Comparison of ENCODE assay signal across 8 mouse cellular contexts in the genomic region with DNA sequence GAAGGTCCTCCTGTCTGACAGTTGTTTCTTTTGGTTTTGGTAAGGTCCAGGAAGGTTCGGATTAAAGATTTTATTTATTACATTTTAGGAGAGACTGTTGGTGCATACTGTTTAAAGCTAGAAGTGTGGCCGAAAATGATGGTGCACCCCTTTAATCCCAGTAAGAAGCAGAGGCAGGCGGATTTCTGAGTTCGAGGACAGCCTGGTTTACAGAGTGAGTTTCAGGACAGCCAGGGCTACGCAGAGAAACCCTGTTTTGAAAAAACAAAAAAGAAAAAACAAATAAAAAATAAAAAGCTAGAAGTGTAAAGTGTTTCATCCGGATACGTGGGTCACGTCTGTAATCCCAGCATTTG. TPM values are rescaled to one million over a fixed set of nuclear protein-coding genes. Genes with fewer than 3 reads are reported as not detected.
DNase-seq lines count a peak whose midpoint lies in the region; ATAC-seq and TF ChIP-seq lines count a peak whose summit lies in the region.

No protein-coding gene starts in this region.

- dilution Hi-C loops in CH12.LX (cut with MboI; ENCODE audit: extremely low pct_ligation_motif_present, extremely low pct_unique_long_range_greater_than_20kb, low sequenced_read_pairs): no loop called here

- 36% methylated on average over 8 of the region's 8 CpGs for WGBS in forebrain, embryonic 15.5 days
- WGBS in liver, postnatal 0 days (ENCODE audit: insufficient replicate concordance): 26% methylated on average over 8 of the region's 8 CpGs

- peaks cover 0 to 5% of the 10 kb centered on the region in 2 experiments; a peak in 1 of 4 replicates for H3K4me1 ChIP-seq in CH12.LX (ENCODE audit: control insufficient read depth in 1 of 2, insufficient read depth in 2 of 2)
- peaks cover 8% of the 10 kb centered on the region for H3K4me1 ChIP-seq in forebrain, embryonic 15.5 days
- H3K4me1 ChIP-seq in liver, postnatal 0 days (ENCODE audit: insufficient read depth): peaks cover 3% of the 10 kb centered on the region; the same call in 1 of the 2 replicates

- peak overlapping the region; percentile 84 for H3K4me3 ChIP-seq in gastrocnemius, adult 2 months
- H3K4me3 ChIP-seq in CH12.LX (replicated peaks in 1 of 3; ENCODE audit: low read depth in 2 of 3, low read length in 2 of 3, poor library complexity in 1 of 3): peak overlapping the region; percentile 47 to 58 (median 57)
- peak overlapping the region; percentile 70 for H3K4me3 ChIP-seq in forebrain, embryonic 15.5 days
- H3K4me3 ChIP-seq in liver, postnatal 0 days (ENCODE audit: low read depth, low read length): peak overlapping the region; percentile 70

- no peak; the same call in 1 of the 2 replicates for ATAC-seq in forebrain, embryonic 15.5 days (replicated peaks)
- peak; percentile 51 for ATAC-seq in liver, postnatal 0 days

- no peak for TF ChIP-seq CTCF in gastrocnemius, adult 2 months (IDR thresholded peaks at IDR 0.05)
- TF ChIP-seq CTCF in CH12.LX (conservative IDR thresholded peaks at IDR 0.05 in 1 of 2, IDR thresholded peaks at IDR 0.05 in 1 of 2; ENCODE audit: low read depth in 2 of 2, low read length in 2 of 2): no peak
- no peak for TF ChIP-seq CTCF in liver, postnatal 0 days (IDR thresholded peaks at IDR 0.05; ENCODE audit: low read depth)

- intact Hi-C loops in gastrocnemius, adult 2 months (cut with DNase I): no loop called here

- no peaks in the 10 kb centered on the region for H3K9me3 ChIP-seq in CH12.LX (replicated peaks; ENCODE audit: low read length)
- no peaks in the 10 kb centered on the region for H3K9me3 ChIP-seq in forebrain, embryonic 15.5 days
- H3K9me3 ChIP-seq in liver, postnatal 0 days (ENCODE audit: low read length): no peaks in the 10 kb centered on the region

- peaks cover 12% of the 10 kb centered on the region in 2 experiments for H3K36me3 ChIP-seq in CH12.LX (replicated peaks in 1 of 2; ENCODE audit: control insufficient read depth in 1 of 2, insufficient read depth in 1 of 2, low read length in 1 of 2)
- H3K36me3 ChIP-seq in forebrain, embryonic 15.5 days: no peaks in the 10 kb centered on the region
- no peaks in the 10 kb centered on the region for H3K36me3 ChIP-seq in liver, postnatal 0 days (replicated peaks; ENCODE audit: insufficient read depth, low read length)

- TF ChIP-seq POLR2A in CH12.LX (IDR thresholded peaks at IDR 0.05; ENCODE audit: low read depth, low read length): no peak; the same call in 1 of the 2 replicates

- no peak for TF ChIP-seq EP300 in CH12.LX (IDR thresholded peaks at IDR 0.05; ENCODE audit: low read length)
- peak; percentile 39; the same call in 1 of the 2 replicates for TF ChIP-seq EP300 in liver, postnatal 0 days (IDR thresholded peaks at IDR 0.05; ENCODE audit: low read depth)

- TF ChIP-seq RAD21 in CH12.LX (IDR thresholded peaks at IDR 0.05; ENCODE audit: low read depth, low read length): no peak

- in situ Hi-C loops in CH12.LX (cut with MboI; ENCODE audit: low pct_ligation_motif_present, low pct_unique_long_range_greater_than_20kb, low sequenced_read_pairs): no loop called here

- peak overlapping the region; percentile 86 for H3K27ac ChIP-seq in gastrocnemius, adult 2 months
- no peak overlapping the region for H3K27ac ChIP-seq in CH12.LX (ENCODE audit: insufficient read depth, low read depth)
- peak overlapping the region; percentile 80 for H3K27ac ChIP-seq in forebrain, embryonic 15.5 days (replicated peaks)
- peak overlapping the region; percentile 77 for H3K27ac ChIP-seq in liver, postnatal 0 days (ENCODE audit: low read depth)

- peak overlapping the region; percentile 86 for H3K9ac ChIP-seq in CH12.LX (ENCODE audit: insufficient read depth, low read depth)
- peak overlapping the region; percentile 66 for H3K9ac ChIP-seq in forebrain, embryonic 15.5 days (replicated peaks)
- H3K9ac ChIP-seq in liver, postnatal 0 days (replicated peaks): peak overlapping the region; percentile 76

- H3K79me2 ChIP-seq in CH12.LX (replicated peaks; ENCODE audit: control insufficient read depth, extremely low read depth, insufficient read depth, poor library complexity, severe bottlenecking): peaks cover 9% of the 10 kb centered on the region; the same call in 1 of the 2 replicates

- H3K27me3 ChIP-seq in CH12.LX (replicated peaks): no peaks in the 10 kb centered on the region
- H3K27me3 ChIP-seq in forebrain, embryonic 15.5 days: no peaks in the 10 kb centered on the region
- no peaks in the 10 kb centered on the region for H3K27me3 ChIP-seq in liver, postnatal 0 days (ENCODE audit: insufficient read depth, low read length)

- peak; percentile 43 for DNase-seq in gastrocnemius, adult 2 months
- DNase-seq in gastrocnemius, adult 8-10 months (ENCODE audit: low spot score in 2 of 2): no peak
- DNase-seq in CH12.LX (ENCODE audit: extremely low read depth): no peak
- DNase-seq in liver, postnatal 0 days: no peak
- DNase-seq in ovary, postnatal 14 days (ENCODE audit: low spot score): no peak
- DNase-seq in layer of hippocampus, postnatal 10 days (ENCODE audit: low spot score in 2 of 2): no peak
- no peak for DNase-seq in yolk sac, embryonic 10.5 days (ENCODE audit: low spot score)

- H3K4me2 ChIP-seq in CH12.LX (ENCODE audit: insufficient read depth, low read depth, poor library complexity, severe bottlenecking): peak overlapping the region; percentile 55
- H3K4me2 ChIP-seq in forebrain, embryonic 15.5 days (replicated peaks): peak overlapping the region; percentile 73
- peak overlapping the region; percentile 74 for H3K4me2 ChIP-seq in liver, postnatal 0 days (ENCODE audit: low read depth, low read length)

TF ChIP-seq in CH12.LX, 34 proteins besides CTCF, POLR2A, EP300 and RAD21:
- no peak for TF ChIP-seq TBP (conservative IDR thresholded peaks at IDR 0.05; ENCODE audit: low read depth, low read length)
- TF ChIP-seq HCFC1 (IDR thresholded peaks at IDR 0.05; ENCODE audit: low read depth, low read length): no peak
- no peak for TF ChIP-seq IRF4 (IDR thresholded peaks at IDR 0.05; ENCODE audit: low read depth, low read length)
- TF ChIP-seq MEF2A (IDR thresholded peaks at IDR 0.05; ENCODE audit: borderline replicate concordance, low read depth, low read length): no peak

RNA-seq across cellular contexts. Expression of a gene that starts 0.3 kb away (rescaled TPM):
- 10 to 100 TPM; 24.2 to 27.6 TPM for total RNA-seq in gastrocnemius, adult 2 months (2021)
- total RNA-seq in gastrocnemius, adult 8-10 months (2022): 10 to 100 TPM; 18.7 to 27.0 (median 23.0) TPM
- 15.6 and 17.3 TPM in 2 replicates for total RNA-seq in CH12.LX (2012; rRNA removed)
- 24.3 TPM in 2 replicates for total RNA-seq in CH12.LX (2014; rRNA removed)
- 29.7 and 33.2 TPM in 2 replicates for polyA plus RNA-seq in CH12.LX (2012; ENCODE audit: insufficient read length, low read depth)
- polyA plus RNA-seq in forebrain, embryonic 15.5 days (2015; fragmentation: Nextera tagmentation; extraction: Ambion mirVana): 69.9 and 73.1 TPM in 2 replicates
- 13.2 and 13.9 TPM in 2 replicates for polyA plus RNA-seq in liver, postnatal 0 days (2015; fragmentation: Nextera tagmentation; extraction: Ambion mirVana)
- total RNA-seq in layer of hippocampus, postnatal 10 days (2021): 10 to 100 TPM; 33.0 to 38.7 TPM

RNA-seq across cellular contexts. Expression of a gene that starts 17.6 kb away (rescaled TPM):
- not detected for total RNA-seq in gastrocnemius, adult 2 months (2021)
- not detected for total RNA-seq in gastrocnemius, adult 8-10 months (2022)
- 0.89 and 1.0 TPM in 2 replicates for total RNA-seq in CH12.LX (2012; rRNA removed)
- 0.17 TPM in 1 of 2 replicates, not detected in the other for total RNA-seq in CH12.LX (2014; rRNA removed)
- polyA plus RNA-seq in CH12.LX (2012; ENCODE audit: insufficient read length, low read depth): 0.29 and 1.2 TPM in 2 replicates
- polyA plus RNA-seq in forebrain, embryonic 15.5 days (2015; fragmentation: Nextera tagmentation; extraction: Ambion mirVana): 1.3 and 1.6 TPM in 2 replicates
- polyA plus RNA-seq in liver, postnatal 0 days (2015; fragmentation: Nextera tagmentation; extraction: Ambion mirVana): not detected in 2 replicates
- total RNA-seq in layer of hippocampus, postnatal 10 days (2021): 1 to 10 TPM; 2.0 to 2.2 TPM

RNA-seq across cellular contexts. Expression of a gene that starts 21.1 kb away (rescaled TPM):
- 10 to 100 TPM; 21.0 to 21.7 TPM for total RNA-seq in gastrocnemius, adult 2 months (2021)
- 10 to 100 TPM; 11.3 to 27.6 (median 16.6) TPM for total RNA-seq in gastrocnemius, adult 8-10 months (2022)
- total RNA-seq in CH12.LX (2012; rRNA removed): 15.4 and 23.2 TPM in 2 replicates
- total RNA-seq in CH12.LX (2014; rRNA removed): 11.7 and 13.3 TPM in 2 replicates
- 119 and 174 TPM in 2 replicates for polyA plus RNA-seq in CH12.LX (2012; ENCODE audit: insufficient read length, low read depth)
- polyA plus RNA-seq in forebrain, embryonic 15.5 days (2015; fragmentation: Nextera tagmentation; extraction: Ambion mirVana): 112 TPM in 2 replicates
- 54.3 and 56.0 TPM in 2 replicates for polyA plus RNA-seq in liver, postnatal 0 days (2015; fragmentation: Nextera tagmentation; extraction: Ambion mirVana)
- 10 to 100 TPM; 37.3 to 38.4 TPM for total RNA-seq in layer of hippocampus, postnatal 10 days (2021)

RNA-seq across cellular contexts. Expression of a gene that starts 25.2 kb away (rescaled TPM):
- 100 to 1,000 TPM; 286 to 358 TPM for total RNA-seq in gastrocnemius, adult 2 months (2021)
- 100 to 1,000 TPM; 236 to 312 (median 279) TPM for total RNA-seq in gastrocnemius, adult 8-10 months (2022)
- total RNA-seq in CH12.LX (2012; rRNA removed): 164 and 189 TPM in 2 replicates
- total RNA-seq in CH12.LX (2014; rRNA removed): 116 TPM in 2 replicates
- 222 and 255 TPM in 2 replicates for polyA plus RNA-seq in CH12.LX (2012; ENCODE audit: insufficient read length, low read depth)
- polyA plus RNA-seq in forebrain, embryonic 15.5 days (2015; fragmentation: Nextera tagmentation; extraction: Ambion mirVana): 330 and 368 TPM in 2 replicates
- polyA plus RNA-seq in liver, postnatal 0 days (2015; fragmentation: Nextera tagmentation; extraction: Ambion mirVana): 264 and 266 TPM in 2 replicates
- 100 to 1,000 TPM; 158 to 189 TPM for total RNA-seq in layer of hippocampus, postnatal 10 days (2021)

RNA-seq across cellular contexts. Expression of a gene that starts 30.1 kb away (rescaled TPM):
- total RNA-seq in gastrocnemius, adult 2 months (2021): not detected
- total RNA-seq in gastrocnemius, adult 8-10 months (2022): not detected
- total RNA-seq in CH12.LX (2012; rRNA removed) (0.38 and 1.4 TPM in 2 replicates), CH12.LX (2014; rRNA removed) (2.1 and 2.3 TPM in 2 replicates)
- 1.0 and 1.5 TPM in 2 replicates for polyA plus RNA-seq in CH12.LX (2012; ENCODE audit: insufficient read length, low read depth)
- 1.8 and 1.9 TPM in 2 replicates for polyA plus RNA-seq in forebrain, embryonic 15.5 days (2015; fragmentation: Nextera tagmentation; extraction: Ambion mirVana)
- polyA plus RNA-seq in liver, postnatal 0 days (2015; fragmentation: Nextera tagmentation; extraction: Ambion mirVana): 1.9 and 2.1 TPM in 2 replicates
- not detected for total RNA-seq in layer of hippocampus, postnatal 10 days (2021)
